Comparison of ENCODE assay signal across 8 mouse cellular contexts in the genomic region with DNA sequence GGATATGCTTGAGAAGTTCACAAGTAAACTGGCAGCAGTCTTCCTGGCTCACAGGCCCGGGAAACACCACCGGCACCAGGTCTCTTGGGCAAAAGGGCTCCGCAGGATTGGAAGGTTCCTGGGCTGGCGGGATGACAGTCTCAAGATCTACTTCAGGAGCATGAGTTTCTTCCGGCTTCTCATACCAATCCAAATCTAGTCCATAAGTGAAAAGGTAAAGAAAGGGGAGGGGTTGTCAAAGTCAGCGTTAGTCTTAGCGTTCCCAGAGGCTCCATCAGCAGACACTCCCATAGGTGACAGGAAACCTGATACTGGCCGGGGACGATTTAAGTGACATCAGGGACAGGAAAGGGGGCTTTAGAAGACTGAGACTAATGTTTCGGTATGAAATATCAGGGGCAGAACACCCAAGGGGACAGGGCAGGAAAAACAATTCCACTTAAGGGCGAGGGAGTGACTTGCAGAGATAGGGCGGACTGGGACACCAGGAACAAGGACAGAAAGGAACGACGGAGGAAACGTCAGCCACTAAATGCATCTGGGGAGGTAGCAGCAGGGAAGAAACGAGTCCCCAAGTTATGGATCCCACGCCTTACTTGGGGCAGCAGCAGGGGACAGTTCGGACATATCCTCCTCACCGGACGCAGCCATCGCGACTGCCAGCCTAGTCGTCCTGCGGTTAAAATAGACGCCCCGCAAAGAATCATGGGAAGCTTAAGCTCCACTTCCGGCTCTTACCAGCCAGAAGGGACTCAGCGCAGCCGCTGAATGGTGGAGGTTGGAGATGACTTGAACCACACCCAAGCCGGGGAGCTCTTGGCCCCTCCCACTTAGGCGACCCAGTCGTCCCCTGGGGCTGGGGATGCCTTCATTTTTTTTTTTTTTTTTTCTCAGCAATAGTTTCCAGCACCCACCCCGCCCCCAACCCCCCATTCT. TPM values are rescaled to one million over a fixed set of nuclear protein-coding genes. Genes with fewer than 3 reads are reported as not detected.
DNase-seq lines count a peak whose midpoint lies in the region; ATAC-seq and TF ChIP-seq lines count a peak whose summit lies in the region.

Gene Mad2l1bp (minus strand): TSS at position 707 of the 936 bp plus-strand sequence.

- ATAC-seq in forebrain, embryonic 16.5 days = peak; percentile 94
- ATAC-seq in lung, embryonic 15.5 days (ENCODE audit: borderline replicate concordance, extremely low read depth, low FRiP score, low TSS enrichment) = peak; percentile 87

- H3K4me1 ChIP-seq in MEL (ENCODE audit: control insufficient read depth in 1 of 2, insufficient read depth in 2 of 2, low read length in 2 of 2) = peaks cover 2 to 20% of the 10 kb centered on the region in 2 experiments
- peaks cover 10% of the 10 kb centered on the region for H3K4me1 ChIP-seq in forebrain, embryonic 16.5 days (replicated peaks; ENCODE audit: control insufficient read depth, insufficient read depth, low read length)
- peaks cover 20% of the 10 kb centered on the region for H3K4me1 ChIP-seq in lung, embryonic 15.5 days

- H3K4me2 ChIP-seq in forebrain, embryonic 16.5 days (ENCODE audit: low read length) = peak within 1 kb of the TSS; percentile 96
- H3K4me2 ChIP-seq in lung, embryonic 15.5 days = peak within 1 kb of the TSS; percentile 85

- peak; percentile 99 to 100 for TF ChIP-seq POLR2A in MEL (IDR thresholded peaks at IDR 0.05; ENCODE audit: control insufficient read depth in 1 of 2, insufficient read depth in 1 of 2, low read depth in 1 of 2, low read length in 2 of 2, poor library complexity in 1 of 2)

- peak within 1 kb of the TSS; percentile 67 to 82 for H3K4me3 ChIP-seq in MEL (ENCODE audit: control insufficient read depth in 1 of 2, insufficient read depth in 1 of 2, low read depth in 2 of 2, low read length in 2 of 2)
- peak within 1 kb of the TSS; percentile 67 for H3K4me3 ChIP-seq in forebrain, embryonic 16.5 days (replicated peaks; ENCODE audit: low read length)
- peak within 1 kb of the TSS; percentile 73 for H3K4me3 ChIP-seq in lung, embryonic 15.5 days

- no peak for TF ChIP-seq EP300 in MEL (IDR thresholded peaks at IDR 0.05; ENCODE audit: low read depth in 1 of 2, low read length in 2 of 2)

- H3K27me3 ChIP-seq in MEL (ENCODE audit: control insufficient read depth in 1 of 2, insufficient read depth in 2 of 2, low read length in 2 of 2) = no peaks in the 10 kb centered on the region
- H3K27me3 ChIP-seq in forebrain, embryonic 16.5 days (replicated peaks; ENCODE audit: control insufficient read depth, insufficient read depth, low read length) = no peaks in the 10 kb centered on the region; the same call in 1 of the 2 replicates
- no peaks in the 10 kb centered on the region for H3K27me3 ChIP-seq in lung, embryonic 15.5 days

- peaks cover 5 to 13% of the 10 kb centered on the region in 2 experiments for H3K36me3 ChIP-seq in MEL (ENCODE audit: control insufficient read depth in 1 of 2, insufficient read depth in 2 of 2, low read length in 2 of 2)
- H3K36me3 ChIP-seq in forebrain, embryonic 16.5 days (ENCODE audit: control insufficient read depth, insufficient read depth) = no peaks in the 10 kb centered on the region
- H3K36me3 ChIP-seq in lung, embryonic 15.5 days = peaks cover 10% of the 10 kb centered on the region

- peak within 1 kb of the TSS; percentile 61 for H3K27ac ChIP-seq in MEL (ENCODE audit: control insufficient read depth, low read depth, low read length)
- peak within 1 kb of the TSS; percentile 51 for H3K27ac ChIP-seq in forebrain, embryonic 16.5 days (ENCODE audit: low read length)
- H3K27ac ChIP-seq in lung, embryonic 15.5 days = peak within 1 kb of the TSS; percentile 90

- intact Hi-C loops in heart, postnatal 36 days (cut with DNase I) = no loop called here

- peak within 1 kb of the TSS; percentile 64 for H3K9ac ChIP-seq in MEL (ENCODE audit: control insufficient read depth, low read depth, low read length, poor library complexity, severe bottlenecking)
- H3K9ac ChIP-seq in forebrain, embryonic 16.5 days (replicated peaks; ENCODE audit: low read depth, low read length) = peak within 1 kb of the TSS; percentile 68
- H3K9ac ChIP-seq in lung, embryonic 15.5 days = peak within 1 kb of the TSS; percentile 82

- TF ChIP-seq RAD21 in MEL (IDR thresholded peaks at IDR 0.05; ENCODE audit: low read depth, low read length) = no peak

- TF ChIP-seq CTCF in MEL (IDR thresholded peaks at IDR 0.05 in 2 of 3, conservative IDR thresholded peaks at IDR 0.05 in 1 of 3; ENCODE audit: control insufficient read depth in 1 of 3, insufficient read depth in 1 of 3, low read depth in 2 of 3, low read length in 3 of 3, poor library complexity in 1 of 3, severe bottlenecking in 1 of 3) = no peak

- no peaks in the 10 kb centered on the region for H3K9me3 ChIP-seq in MEL (replicated peaks; ENCODE audit: insufficient read depth, low read length)
- H3K9me3 ChIP-seq in forebrain, embryonic 16.5 days (ENCODE audit: control insufficient read depth, low read length) = no peaks in the 10 kb centered on the region
- H3K9me3 ChIP-seq in lung, embryonic 15.5 days = no peaks in the 10 kb centered on the region

- DNase-seq in MEL (ENCODE audit: low read depth, low spot score) = peak; percentile 98
- peak; percentile 84 to 89 for DNase-seq in cerebellum, adult 18-20 months
- DNase-seq in heart, postnatal 36 days = peak; percentile 86 to 88
- DNase-seq in layer of hippocampus, adult 8-10 months (ENCODE audit: low spot score in 2 of 2) = peak; percentile 84
- peak; percentile 76 for DNase-seq in ovary, postnatal 14 days (ENCODE audit: low spot score)
- peak; percentile 93 for DNase-seq in thymus, postnatal 14 days

- 8% methylated on average over 33 of the region's 33 CpGs for WGBS in forebrain, embryonic 16.5 days
- 3% methylated on average over 33 of the region's 33 CpGs for WGBS in lung, embryonic 15.5 days

- H3K79me2 ChIP-seq in MEL (ENCODE audit: control insufficient read depth, insufficient read depth, low read length, poor library complexity) = peaks cover 18% of the 10 kb centered on the region

TF ChIP-seq in MEL, 35 proteins besides CTCF, POLR2A, EP300 and RAD21:
- TF ChIP-seq POLR2AphosphoS2 (IDR thresholded peaks at IDR 0.05; ENCODE audit: low read length) (peak; percentile 98), MEF2A (IDR thresholded peaks at IDR 0.05; ENCODE audit: extremely low read depth, insufficient replicate concordance, low read depth, low read length, poor library complexity, severe bottlenecking) (no peak), SIN3A (IDR thresholded peaks at IDR 0.05; ENCODE audit: low read length) (peak; percentile 92), NRF1 (IDR thresholded peaks at IDR 0.05; ENCODE audit: insufficient read depth, low read depth, low read length, poor library complexity, severe bottlenecking) (peak; percentile 60), HCFC1 (IDR thresholded peaks at IDR 0.05; ENCODE audit: low read depth, low read length) (peak; percentile 84), MAZ (IDR thresholded peaks at IDR 0.05; ENCODE audit: low read depth, low read length) (peak; percentile 12; the same call in 1 of the 2 replicates), ETS1 (IDR thresholded peaks at IDR 0.05; ENCODE audit: low read depth, low read length) (peak; percentile 45; the same call in 1 of the 2 replicates), CHD1 (IDR thresholded peaks at IDR 0.05; ENCODE audit: low read depth, low read length) (no peak), ELF1 (IDR thresholded peaks at IDR 0.05; ENCODE audit: low read depth, low read length) (peak; percentile 95), NELFE (IDR thresholded peaks at IDR 0.05; ENCODE audit: low read depth, low read length) (peak; percentile 98), USF2 (IDR thresholded peaks at IDR 0.05; ENCODE audit: borderline replicate concordance in 1 of 2, insufficient read depth in 1 of 2, low read depth in 1 of 2, low read length in 2 of 2) (no peak), ZKSCAN1 (IDR thresholded peaks at IDR 0.05; ENCODE audit: low read depth, low read length) (0 out of 2 replicates have a peak, but pooled peaks have one; percentile 9), TCF12 (IDR thresholded peaks at IDR 0.05; ENCODE audit: low read depth, low read length) (peak; percentile 70), USF1 (IDR thresholded peaks at IDR 0.05; ENCODE audit: low read depth, low read length) (no peak), TBP (IDR thresholded peaks at IDR 0.05; ENCODE audit: low read depth, low read length) (peak; percentile 97), ZNF384 (IDR thresholded peaks at IDR 0.05; ENCODE audit: low read depth, low read length) (peak; percentile 96), POLR2AphosphoS5 (IDR thresholded peaks at IDR 0.05; ENCODE audit: borderline replicate concordance, low read depth, low read length) (peak; percentile 97; the same call in 1 of the 2 replicates), GABPA (IDR thresholded peaks at IDR 0.05; ENCODE audit: low read depth, low read length) (no peak), ZMIZ1 (IDR thresholded peaks at IDR 0.05; ENCODE audit: low read depth, low read length) (peak; percentile 98), MXI1 (IDR thresholded peaks at IDR 0.05; ENCODE audit: low read depth, low read length) (peak; percentile 28; the same call in 1 of the 2 replicates), E2F4 (IDR thresholded peaks at IDR 0.05; ENCODE audit: borderline replicate concordance, low read depth, low read length) (no peak; the same call in 1 of the 2 replicates)

RNA-seq across cellular contexts. Expression of gene Mad2l1bp, which starts in this region (rescaled TPM):
- total RNA-seq in MEL (2012; rRNA removed) = 14.1 and 14.8 TPM in 2 replicates
- 10 to 100 TPM in 1 of 2 experiments, not detected in 1; 23.1 TPM for polyA plus RNA-seq in MEL (2012; ENCODE audit: insufficient read depth in 1 of 2, insufficient read length in 2 of 2, low read depth in 1 of 2, low replicate concordance in 2 of 2, missing spikeins in 1 of 2)
- 28.6 and 30.1 TPM in 2 replicates for polyA plus RNA-seq in forebrain, embryonic 16.5 days (2015; fragmentation: Nextera tagmentation; extraction: Ambion mirVana)
- 10 to 100 TPM; 21.0 to 21.8 TPM for total RNA-seq in heart, postnatal 36 days (2021)
- 10 to 100 TPM in 3 of 4 experiments, 1 to 10 TPM in 1; 10.0 to 12.4 (median 10.3) TPM for total RNA-seq in layer of hippocampus, adult 8-10 months (2022)
- 50.3 and 51.8 TPM in 2 replicates for polyA plus RNA-seq in lung, embryonic 15.5 days (2015; fragmentation: Nextera tagmentation; extraction: Ambion mirVana)

Comparison
In these comparisons a context has a peak if more than half of its experiments do, and no peak if none do; other contexts are left out.
1. Peak in every context shown above with its lines: DNase-seq, ATAC-seq, H3K4me3 ChIP-seq and H3K27ac ChIP-seq.